Mouse (Mus musculus) natural killer cell, adult 2 months (primary cell): Measurements from ENCODE around the gene Syt1.

Experiments used
- DNase-seq, 2 experiments: peaks; one replicate each; pipeline ENCODE4 v3.0.0; 2022; ENCODE audit warnings: low spot score in 2 of 2

Gene Syt1

GRCm38 (mm10) chr10:108652066-108652465 lies 358.7 kb downstream of the Syt1 start:
- DNase-seq = no peak

GRCm38 (mm10) chr10:108649174-108649573 lies 361.6 kb downstream of the Syt1 start:
- DNase-seq = no peak

- no peak for DNase-seq
Observed at GRCm38 (mm10) chr10:108643915-108644314, 366.9 kb downstream of the Syt1 start.

GRCm38 (mm10) chr10:108638095-108638494 lies 372.7 kb downstream of the Syt1 start:
- no peak for DNase-seq

- DNase-seq = no peak
Observed at GRCm38 (mm10) chr10:108636086-108636485, 374.7 kb downstream of the Syt1 start.

GRCm38 (mm10) chr10:108635616-108636015 lies 375.2 kb downstream of the Syt1 start:
- DNase-seq = no peak

GRCm38 (mm10) chr10:108630841-108631240 lies 379.9 kb downstream of the Syt1 start:
- DNase-seq = no peak

GRCm38 (mm10) chr10:108626404-108626803 lies 384.4 kb downstream of the Syt1 start:
- DNase-seq = no peak

GRCm38 (mm10) chr10:108623002-108623401 lies 387.8 kb downstream of the Syt1 start:
- no peak for DNase-seq

- DNase-seq = no peak
Observed at GRCm38 (mm10) chr10:108619861-108620260, 390.9 kb downstream of the Syt1 start.

GRCm38 (mm10) chr10:108619217-108619616 lies 391.6 kb downstream of the Syt1 start:
- no peak for DNase-seq

GRCm38 (mm10) chr10:108610057-108610644 lies 400.6 kb downstream of the Syt1 start:
- DNase-seq = no peak

GRCm38 (mm10) chr10:108601672-108602412 lies 408.9 kb downstream of the Syt1 start:
- DNase-seq = no peak

GRCm38 (mm10) chr10:108600693-108601092 lies 410.1 kb downstream of the Syt1 start:
- DNase-seq = no peak

- no peak for DNase-seq
Observed at GRCm38 (mm10) chr10:108597385-108597784, 413.4 kb downstream of the Syt1 start.

GRCm38 (mm10) chr10:108596162-108596927 lies 414.4 kb downstream of the Syt1 start:
- no peak for DNase-seq

GRCm38 (mm10) chr10:108589355-108589754 lies 421.4 kb downstream of the Syt1 start:
- no peak for DNase-seq

- DNase-seq = no peak
Observed at GRCm38 (mm10) chr10:108588924-108589323, 421.9 kb downstream of the Syt1 start.

GRCm38 (mm10) chr10:108583694-108584093 lies 427.1 kb downstream of the Syt1 start:
- DNase-seq = no peak

- DNase-seq = no peak
Observed at GRCm38 (mm10) chr10:108582397-108582730, 428.4 kb downstream of the Syt1 start.

GRCm38 (mm10) chr10:108581555-108582396 lies 429.0 kb downstream of the Syt1 start:
- no peak for DNase-seq
